Mouse (Mus musculus) heart, postnatal 0 days (tissue): ENCODE measurements around the gene Park7. TPM values are rescaled to one million over a fixed set of nuclear protein-coding genes. Genes with fewer than 3 reads are reported as not detected.

Experiments
- ATAC-seq: fragments of 200-750 bp; cut with Nextera tagmentation; 2 replicates; pipeline ENCODE4 v1.8.0; 2017; ENCODE audit warnings: low read depth, moderate number of reproducible peaks, moderate library complexity; ENCODE audit not compliant: insufficient read depth
- DNase-seq: peaks from one replicate; pipeline ENCODE4 v3.0.0-alpha.2; 2016; ENCODE audit warnings: low spot score
- H3K27ac ChIP-seq: fragments of 300-500 bp; sonication (generic); 2 replicates; pipeline ENCODE4 v1.5.1; 2014; ENCODE audit warnings: low read depth, mild to moderate bottlenecking
- H3K27me3 ChIP-seq: fragments of 300-500 bp; sonication (generic); 2 replicates; pipeline ENCODE4 v1.6.1; 2014; ENCODE audit warnings: low read length, mixed read lengths; ENCODE audit not compliant: control insufficient read depth, insufficient read depth
- H3K36me3 ChIP-seq: fragments of 300-500 bp; sonication (generic); replicated peaks from 2 replicates; pipeline ENCODE4 v1.6.1; 2014; ENCODE audit warnings: low read length, mixed read lengths; ENCODE audit not compliant: control insufficient read depth, insufficient read depth
- H3K4me1 ChIP-seq: fragments of 300-500 bp; sonication (generic); 2 replicates; pipeline ENCODE4 v1.6.1; 2014; ENCODE audit warnings: antibody characterized with exemption; ENCODE audit not compliant: control insufficient read depth, insufficient read depth
- H3K4me2 ChIP-seq: fragments of 300-500 bp; sonication (generic); 2 replicates; pipeline ENCODE4 v1.6.1; 2014; ENCODE audit warnings: low read depth, mild to moderate bottlenecking, low read length, moderate library complexity
- H3K4me3 ChIP-seq: fragments of 300-500 bp; sonication (generic); 2 replicates; pipeline ENCODE4 v1.5.1; 2014; ENCODE audit warnings: low read depth, low read length
- H3K9ac ChIP-seq: fragments of 300-500 bp; sonication (generic); replicated peaks from 2 replicates; pipeline ENCODE4 v1.6.1; 2014; ENCODE audit warnings: low read depth, low read length, mixed read lengths
- H3K9me3 ChIP-seq: fragments of 300-500 bp; sonication (generic); replicated peaks from 2 replicates; pipeline ENCODE4 v1.6.1; 2016; ENCODE audit warnings: low read length; ENCODE audit not compliant: control insufficient read depth
- CTCF ChIP-seq: IDR thresholded peaks from 2 replicates; pipeline ENCODE4 v1.5.1; 2016; ENCODE audit warnings: antibody characterized with exemption, control low read depth, low read depth
- EP300 ChIP-seq: IDR thresholded peaks from 2 replicates; pipeline ENCODE4 v1.6.1; 2016; ENCODE audit warnings: antibody characterized with exemption, low read depth
- WGBS: fragments of 180-500 bp; shearing (Covaris S2); extraction: QIAGEN DNeasy Blood & Tissue Kit; methylation state at CpG from one replicate; pipeline ENCODE4 v1.1.7; 2014; 5-methylcytosine and 5-hydroxymethylcytosine counted together
- polyA plus RNA-seq: library from polyadenylated mRNA; unstranded; fragments of >200 nt; fragmentation: Nextera tagmentation; extraction: Ambion mirVana; gene quantifications from 2 replicates; pipeline ENCODE4 v1.2.1, GENCODE M21; 2015
- total RNA-seq: library from RNA; depleted of rRNA; stranded (reverse); fragments of >200 nt; gene quantifications from 2 replicates; pipeline ENCODE4 v1.2.3, GENCODE M21; 2014; ENCODE audit warnings: low replicate concordance

Gene Park7
- total and polyA plus RNA-seq, 2 experiments from 2014 or later: 120 to 322 TPM

DNA sequence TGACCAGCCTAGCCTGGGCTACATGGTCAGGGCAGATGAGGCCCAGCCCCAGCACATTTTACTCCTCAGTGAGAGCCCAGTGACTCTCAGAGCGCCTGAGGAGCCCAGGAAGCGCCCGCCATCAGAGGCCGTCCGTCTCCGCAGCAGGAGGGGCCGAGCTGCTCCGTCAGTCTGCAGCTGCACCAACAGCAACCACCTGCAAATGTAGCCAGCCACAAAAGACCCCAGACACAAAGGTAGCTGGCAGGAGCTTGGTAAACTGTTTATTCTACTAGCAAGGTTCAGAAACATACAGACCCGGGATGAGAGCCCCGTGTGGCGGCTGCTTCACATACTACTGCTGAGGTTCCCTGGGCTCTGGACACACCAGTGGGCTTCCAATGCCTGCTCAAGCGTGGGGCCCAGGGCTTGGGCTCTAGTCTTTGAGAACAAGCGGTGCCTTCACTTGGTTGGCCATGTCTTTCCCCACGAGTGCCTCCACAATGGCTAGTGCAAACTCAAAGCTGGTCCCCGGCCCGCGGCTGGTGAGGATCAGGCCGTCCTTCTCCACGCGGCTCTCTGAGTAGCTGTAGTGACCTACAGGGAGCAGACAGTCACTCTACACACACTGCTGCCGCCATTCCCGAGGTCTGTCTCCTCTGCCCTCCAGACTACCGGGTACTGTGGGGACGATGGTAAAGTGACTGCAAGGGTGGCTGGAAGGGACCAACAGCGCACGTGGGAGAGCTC is 17.2 kb downstream of the Park7 start:
- peaks cover 52% of the 10 kb centered on the region for H3K36me3 ChIP-seq
- no peaks in the 10 kb centered on the region for H3K4me1 ChIP-seq
- no peak for ATAC-seq
- no peak overlapping the region for H3K4me3 ChIP-seq
- H3K9ac ChIP-seq: no peak overlapping the region
- H3K27me3 ChIP-seq: no peaks in the 10 kb centered on the region
- WGBS: 92% methylated on average over 26 of the region's 26 CpGs
- TF ChIP-seq EP300: no peak
- no peak for TF ChIP-seq CTCF
- H3K27ac ChIP-seq: peak overlapping the region; percentile 18; the same call in 1 of the 2 replicates
- no peak overlapping the region for H3K4me2 ChIP-seq
- no peak for DNase-seq
- H3K9me3 ChIP-seq: no peaks in the 10 kb centered on the region

DNA sequence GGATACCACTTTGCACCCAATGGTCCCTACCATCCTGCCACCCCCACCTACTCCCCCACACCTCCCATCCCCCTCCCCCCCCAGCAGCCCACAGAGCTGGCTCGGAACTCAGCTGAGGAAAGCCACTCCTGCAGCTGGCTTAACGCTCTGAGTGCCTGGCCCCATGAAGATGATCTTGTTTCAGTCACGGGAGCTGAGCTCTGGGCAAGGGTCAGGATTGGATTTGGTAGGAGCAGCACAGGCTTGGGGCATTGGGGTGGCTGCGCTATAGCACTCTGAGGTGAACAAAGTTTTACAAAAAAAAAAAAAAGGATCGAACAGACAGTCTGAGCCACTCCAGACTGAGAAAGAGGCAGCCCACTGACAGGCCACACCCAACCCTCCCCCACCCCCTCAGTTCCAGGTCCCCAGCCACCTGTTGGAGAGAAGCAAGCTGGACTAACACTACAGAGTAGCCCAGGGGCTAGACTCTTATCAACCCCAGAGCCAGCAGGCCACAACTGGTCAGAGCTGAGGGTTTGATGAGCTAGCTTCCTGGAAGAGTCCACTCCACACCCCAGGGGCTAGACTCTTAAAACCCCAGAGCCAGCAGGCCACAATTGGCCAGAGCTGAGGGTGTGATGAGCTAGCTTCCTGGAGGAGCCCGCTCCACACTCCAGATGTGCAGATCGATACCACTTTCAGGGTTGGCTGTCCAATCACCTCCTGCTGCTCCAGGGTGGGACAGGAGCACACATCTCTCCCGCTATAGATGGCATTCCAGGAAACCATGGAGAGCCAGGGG is 19.3 kb downstream of the Park7 start:
- no peak overlapping the region for H3K4me3 ChIP-seq
- 61% methylated on average over 8 of the region's 8 CpGs for WGBS
- no peaks in the 10 kb centered on the region for H3K9me3 ChIP-seq
- H3K4me1 ChIP-seq: no peaks in the 10 kb centered on the region
- H3K9ac ChIP-seq: no peak overlapping the region
- 0 out of 2 replicates have a peak, but pooled peaks have one; percentile 13 for ATAC-seq
- H3K27ac ChIP-seq: no peak overlapping the region
- H3K36me3 ChIP-seq: peaks cover 37% of the 10 kb centered on the region
- TF ChIP-seq CTCF (no peak), EP300 (no peak)
- no peak overlapping the region for H3K4me2 ChIP-seq
- no peak for DNase-seq
- no peaks in the 10 kb centered on the region for H3K27me3 ChIP-seq

DNA sequence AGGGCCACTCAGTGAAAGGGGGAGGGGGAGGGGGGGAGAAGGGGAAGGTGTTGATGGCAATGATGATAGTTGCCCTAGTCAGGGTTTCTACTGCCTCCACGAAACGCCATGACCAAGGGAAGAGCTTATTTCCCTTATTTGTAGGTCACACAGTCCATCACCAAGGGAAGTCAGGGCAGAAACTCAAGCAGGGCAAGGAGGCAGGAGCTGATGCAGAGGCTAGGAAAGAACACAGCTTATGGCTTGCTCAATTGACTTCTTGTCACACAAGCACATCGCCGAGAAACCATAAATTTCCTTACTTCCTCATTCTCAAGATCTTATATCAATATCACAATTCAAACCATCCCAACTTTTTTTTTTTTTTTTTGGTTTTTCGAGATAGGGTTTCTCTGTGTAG is 22.9 kb downstream of the Park7 start:
- Histone ChIP-seq H3K27ac (no peak overlapping the region), H3K9me3 (no peaks in the 10 kb centered on the region), H3K9ac (no peak overlapping the region), H3K4me3 (no peak overlapping the region), H3K4me2 (no peak overlapping the region), H3K27me3 (no peaks in the 10 kb centered on the region), H3K36me3 (peaks cover 6% of the 10 kb centered on the region), H3K4me1 (no peaks in the 10 kb centered on the region)
- DNase-seq (no peak), ATAC-seq (no peak)
- no peak for TF ChIP-seq EP300
- no peak for TF ChIP-seq CTCF
- 51% methylated on average over 5 of the region's 5 CpGs for WGBS

DNA sequence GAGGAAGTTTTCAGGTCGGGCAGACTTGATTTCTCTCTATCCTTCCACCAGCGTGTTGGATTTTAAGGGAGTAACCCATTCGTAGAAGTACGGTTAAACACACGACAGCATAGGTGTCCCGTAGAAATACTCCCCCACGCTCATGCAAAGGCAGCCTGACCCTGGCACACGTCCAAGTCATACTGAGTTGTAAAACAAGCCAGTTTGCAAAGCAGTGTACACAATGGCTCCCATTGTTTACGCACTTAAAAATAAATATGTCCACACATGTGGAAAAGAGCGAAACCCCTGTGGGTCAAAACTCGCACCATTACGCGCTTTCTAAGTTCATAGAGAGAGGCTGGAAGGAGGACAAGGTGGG is 24.3 kb downstream of the Park7 start:
- peak overlapping the region; percentile 48 for H3K4me2 ChIP-seq

DNA sequence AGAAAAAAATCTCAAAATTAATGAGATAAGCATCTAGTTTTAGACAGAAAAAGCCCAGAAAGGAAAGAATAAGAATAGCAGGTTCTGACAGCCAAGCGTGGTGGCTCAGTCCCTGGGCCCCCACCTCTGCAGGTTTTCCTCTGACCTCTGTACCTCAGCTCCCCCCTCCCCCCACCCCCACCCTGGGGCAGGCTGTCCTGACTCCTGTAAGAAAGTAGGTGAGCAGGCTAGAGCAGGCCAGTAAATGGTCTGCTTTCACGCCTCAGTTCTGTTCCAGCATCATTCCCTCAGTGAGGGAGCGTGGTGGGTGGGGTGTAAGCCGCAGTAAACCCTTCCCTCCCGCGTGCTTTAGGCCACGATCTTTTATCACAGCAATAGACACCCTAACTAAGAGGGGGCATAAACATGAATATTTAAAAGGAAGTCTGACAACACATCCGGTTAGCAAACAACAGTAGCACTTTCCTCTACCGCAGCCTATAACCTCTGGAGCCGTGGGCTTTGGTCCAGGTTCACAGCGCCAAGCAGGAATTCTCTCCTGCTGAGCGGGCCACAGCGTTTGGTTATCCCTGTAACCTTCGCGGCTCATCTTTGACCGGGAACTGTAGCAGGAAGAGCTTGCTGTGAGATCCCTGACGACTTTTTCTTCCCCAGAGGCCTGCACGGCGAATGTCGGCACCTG is 24.8 kb downstream of the Park7 start:
- no peak overlapping the region for H3K9ac ChIP-seq
- no peaks in the 10 kb centered on the region for H3K27me3 ChIP-seq
- H3K4me3 ChIP-seq: peak overlapping the region; percentile 7; the same call in 1 of the 2 replicates
- no peak for TF ChIP-seq EP300
- no peak for TF ChIP-seq CTCF
- no peak for DNase-seq
- peak overlapping the region; percentile 48 for H3K4me2 ChIP-seq
- H3K4me1 ChIP-seq: no peaks in the 10 kb centered on the region
- WGBS: 43% methylated on average over 20 of the region's 20 CpGs
- H3K27ac ChIP-seq: 0 out of 2 replicates have a peak overlapping the region, but pooled peaks have one; percentile 3
- no peaks in the 10 kb centered on the region for H3K9me3 ChIP-seq
- H3K36me3 ChIP-seq: no peaks in the 10 kb centered on the region
- ATAC-seq: no peak

More for the DNA sequence above, 24.3 kb downstream of the Park7 start:
- H3K36me3 ChIP-seq: no peaks in the 10 kb centered on the region
- no peak for TF ChIP-seq EP300
- 46% methylated on average over 13 of the region's 13 CpGs for WGBS
- H3K4me3 ChIP-seq: peak overlapping the region; percentile 7; the same call in 1 of the 2 replicates
- no peak overlapping the region for H3K9ac ChIP-seq
- H3K9me3 ChIP-seq: no peaks in the 10 kb centered on the region
- no peak for DNase-seq
- no peak overlapping the region for H3K27ac ChIP-seq
- no peaks in the 10 kb centered on the region for H3K4me1 ChIP-seq
- no peaks in the 10 kb centered on the region for H3K27me3 ChIP-seq
- ATAC-seq: no peak
